Mouse (Mus musculus) embryonic facial prominence, embryonic 15.5 days (tissue): ENCODE measurements around the gene Aff1. TPM values are rescaled to one million over a fixed set of nuclear protein-coding genes. Genes with fewer than 3 reads are reported as not detected.

Experiments used
- ATAC-seq: fragments of 200-750 bp; cut with Nextera tagmentation; 2 replicates; pipeline ENCODE4 v1.8.0; 2017; ENCODE audit warnings: low read depth, moderate TSS enrichment; ENCODE audit not compliant: insufficient number of reproducible peaks, low FRiP score, low TSS enrichment
- H3K27ac ChIP-seq: fragments of 300-500 bp; sonication (generic); replicated peaks from 2 replicates; pipeline ENCODE4 v1.5.1; 2015; ENCODE audit warnings: mild to moderate bottlenecking, inconsistent platforms
- H3K27me3 ChIP-seq: fragments of 300-500 bp; sonication (generic); 2 replicates; pipeline ENCODE4 v1.6.1; 2015; ENCODE audit warnings: inconsistent platforms
- H3K36me3 ChIP-seq: fragments of 300-500 bp; sonication (generic); 2 replicates; pipeline ENCODE4 v1.6.1; 2015; ENCODE audit warnings: mild to moderate bottlenecking, inconsistent platforms
- H3K4me1 ChIP-seq: fragments of 300-500 bp; sonication (generic); 2 replicates; pipeline ENCODE4 v1.6.1; 2015; ENCODE audit warnings: inconsistent platforms
- H3K4me2 ChIP-seq: fragments of 300-500 bp; sonication (generic); replicated peaks from 2 replicates; pipeline ENCODE4 v1.6.1; 2015; ENCODE audit warnings: mild to moderate bottlenecking, inconsistent platforms
- H3K4me3 ChIP-seq: fragments of 300-500 bp; sonication (generic); replicated peaks from 2 replicates; pipeline ENCODE4 v1.5.1; 2015; ENCODE audit warnings: mild to moderate bottlenecking, inconsistent platforms
- H3K9ac ChIP-seq: fragments of 300-500 bp; sonication (generic); 2 replicates; pipeline ENCODE4 v1.6.1; 2015; ENCODE audit warnings: inconsistent platforms
- H3K9me3 ChIP-seq: fragments of 300-500 bp; sonication (generic); replicated peaks from 2 replicates; pipeline ENCODE4 v1.6.1; 2016; ENCODE audit warnings: inconsistent platforms
- WGBS: fragments of 180-500 bp; shearing (Covaris S2); methylation state at CpG from one replicate; pipeline ENCODE4 v1.1.7; 2015; 5-methylcytosine and 5-hydroxymethylcytosine counted together
- polyA plus RNA-seq: library from polyadenylated mRNA; unstranded; fragments of >200 nt; fragmentation: Nextera tagmentation; extraction: Ambion mirVana; gene quantifications from 2 replicates; pipeline ENCODE4 v1.2.1, GENCODE M21; 2015

Gene Aff1
- polyA plus RNA-seq, 1 experiment from 2014 or later = 7.1 TPM

DNA sequence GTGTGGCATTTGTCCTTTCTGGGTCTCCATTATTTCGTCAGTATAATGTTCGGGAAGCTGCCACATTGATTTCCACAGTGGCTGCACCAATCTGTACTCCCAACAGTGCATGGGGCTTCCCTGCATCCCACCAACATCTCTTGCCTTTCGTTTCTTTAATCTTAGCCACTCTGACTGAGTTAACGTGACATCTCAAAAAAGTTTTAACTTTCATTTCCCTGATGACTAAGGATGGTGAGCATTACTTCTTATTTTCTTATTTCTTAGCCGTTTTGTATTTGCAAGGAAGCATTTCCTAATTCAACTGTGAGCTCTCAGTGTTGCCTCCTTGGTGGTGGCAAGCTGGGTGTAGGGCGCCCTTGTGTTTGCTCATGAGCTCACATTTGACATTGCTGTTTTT is 22.8 kb downstream of the Aff1 start:
- no peak overlapping the region for H3K9ac ChIP-seq
- H3K36me3 ChIP-seq = no peaks in the 10 kb centered on the region
- no peak overlapping the region for H3K27ac ChIP-seq
- ATAC-seq = no peak
- no peaks in the 10 kb centered on the region for H3K9me3 ChIP-seq
- no peaks in the 10 kb centered on the region for H3K4me1 ChIP-seq
- H3K27me3 ChIP-seq = no peaks in the 10 kb centered on the region
- H3K4me2 ChIP-seq = no peak overlapping the region
- no peak overlapping the region for H3K4me3 ChIP-seq
- WGBS = 71% methylated on average over 6 of the region's 6 CpGs

- H3K4me2 ChIP-seq = no peak overlapping the region
- H3K36me3 ChIP-seq = no peaks in the 10 kb centered on the region
- no peaks in the 10 kb centered on the region for H3K9me3 ChIP-seq
- H3K9ac ChIP-seq = no peak overlapping the region
- no peaks in the 10 kb centered on the region for H3K27me3 ChIP-seq
- H3K4me1 ChIP-seq = no peaks in the 10 kb centered on the region
- no peak overlapping the region for H3K4me3 ChIP-seq
- H3K27ac ChIP-seq = no peak overlapping the region
- no peak for ATAC-seq
- WGBS = 61% methylated on average over 5 of the region's 5 CpGs
These were observed 24.7 kb downstream of the Aff1 start for GRCm38 (mm10) chr5:103716824-103717342.

DNA sequence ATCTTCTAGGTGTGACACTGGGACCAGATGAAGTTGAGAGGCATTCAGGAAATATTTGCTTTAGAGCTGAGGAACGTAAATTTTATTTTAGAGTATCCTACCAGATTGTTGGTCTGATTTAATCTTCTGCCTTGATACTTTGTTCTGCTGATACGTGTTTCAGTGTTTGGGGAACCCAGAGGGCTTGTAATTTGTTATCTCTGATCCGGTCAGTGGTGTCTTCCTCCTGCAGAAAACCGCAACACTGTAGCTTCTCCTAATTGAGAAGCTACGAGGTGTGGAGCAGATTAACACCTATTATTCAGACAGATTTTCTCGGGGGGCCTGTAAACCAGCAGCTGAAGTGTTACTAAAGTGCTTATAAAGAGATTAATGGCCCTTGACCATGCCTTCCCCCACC is 27.0 kb downstream of the Aff1 start:
- no peak for ATAC-seq
- H3K27me3 ChIP-seq = no peaks in the 10 kb centered on the region
- no peak overlapping the region for H3K27ac ChIP-seq
- WGBS = 49% methylated on average over 6 of the region's 6 CpGs
- no peaks in the 10 kb centered on the region for H3K36me3 ChIP-seq
- no peak overlapping the region for H3K4me3 ChIP-seq
- no peaks in the 10 kb centered on the region for H3K9me3 ChIP-seq
- H3K4me1 ChIP-seq = no peaks in the 10 kb centered on the region
- H3K4me2 ChIP-seq = no peak overlapping the region
- H3K9ac ChIP-seq = no peak overlapping the region

DNA sequence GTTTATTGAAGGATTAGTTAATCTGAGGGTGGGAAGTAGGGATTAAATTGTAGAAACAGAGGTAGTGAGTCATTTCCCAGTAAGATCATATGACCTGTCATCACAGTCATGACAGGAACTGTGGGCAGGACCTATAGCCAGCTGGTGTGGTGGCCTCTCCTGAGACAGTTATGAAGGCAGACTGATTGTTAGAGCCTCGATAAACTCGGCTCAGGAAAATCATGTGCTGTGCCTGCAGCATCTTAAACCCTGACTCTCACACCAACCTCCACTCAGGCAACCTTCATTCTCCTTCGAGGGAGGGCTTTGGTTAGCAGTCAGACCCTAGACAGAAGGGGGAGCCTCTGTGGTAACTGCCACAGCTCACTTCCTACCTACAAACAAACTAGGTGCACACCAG is 27.7 kb downstream of the Aff1 start:
- no peak overlapping the region for H3K4me3 ChIP-seq
- H3K36me3 ChIP-seq = no peaks in the 10 kb centered on the region
- no peak overlapping the region for H3K9ac ChIP-seq
- no peak overlapping the region for H3K4me2 ChIP-seq
- no peaks in the 10 kb centered on the region for H3K4me1 ChIP-seq
- H3K27me3 ChIP-seq = no peaks in the 10 kb centered on the region
- ATAC-seq = no peak
- 53% methylated on average over 3 of the region's 3 CpGs for WGBS
- H3K27ac ChIP-seq = no peak overlapping the region
- H3K9me3 ChIP-seq = no peaks in the 10 kb centered on the region

DNA sequence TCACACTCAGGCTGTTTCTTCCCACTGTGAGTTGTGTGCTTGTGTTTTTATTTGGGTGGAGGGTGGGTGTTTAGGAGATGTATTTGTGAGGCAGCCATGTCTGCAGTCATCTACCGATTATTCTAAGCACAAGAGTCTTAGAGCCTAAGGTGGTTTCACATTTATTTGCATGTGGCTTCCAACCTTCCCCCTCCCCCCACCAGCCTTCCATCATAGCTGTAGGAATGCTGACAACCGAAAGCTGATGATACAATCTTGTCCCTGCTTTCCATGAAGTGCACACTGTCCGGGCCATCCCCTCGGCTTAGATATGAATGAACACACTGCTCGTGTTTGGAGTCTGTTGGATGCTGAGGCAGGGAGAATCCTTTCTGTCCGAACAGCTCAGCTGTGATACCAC is 28.8 kb downstream of the Aff1 start:
- H3K36me3 ChIP-seq = no peaks in the 10 kb centered on the region
- 61% methylated on average over 6 of the region's 6 CpGs for WGBS

DNA sequence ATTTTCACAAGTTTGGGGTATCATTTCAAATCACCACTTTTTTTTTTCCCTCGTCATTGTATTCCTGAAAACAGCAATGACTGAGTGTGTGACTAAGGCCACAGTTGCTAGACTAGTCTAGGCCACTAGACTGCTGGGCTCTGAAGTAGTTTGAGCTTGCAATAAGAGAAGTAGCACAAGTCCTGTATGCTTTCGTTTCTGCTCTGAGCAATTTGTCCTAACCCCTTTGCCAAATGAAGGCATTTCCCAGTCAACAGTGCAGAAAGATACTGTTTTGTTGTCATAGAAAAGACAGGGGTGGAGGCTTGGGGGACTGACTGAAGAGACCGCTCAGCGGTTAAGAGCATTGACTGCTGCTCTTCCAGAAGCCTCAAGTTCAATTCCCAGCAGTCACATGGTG is 29.3 kb downstream of the Aff1 start:
- Histone ChIP-seq H3K9me3 (no peaks in the 10 kb centered on the region), H3K4me1 (no peaks in the 10 kb centered on the region; the same call in 1 of the 2 replicates), H3K4me3 (no peak overlapping the region), H3K27me3 (no peaks in the 10 kb centered on the region), H3K9ac (no peak overlapping the region), H3K36me3 (no peaks in the 10 kb centered on the region), H3K27ac (no peak overlapping the region), H3K4me2 (no peak overlapping the region)
- ATAC-seq = no peak
- WGBS = 77% methylated on average over 4 of the region's 4 CpGs

More for the DNA sequence above, 28.8 kb downstream of the Aff1 start:
- H3K4me3 ChIP-seq = no peak overlapping the region
- no peaks in the 10 kb centered on the region for H3K27me3 ChIP-seq
- no peak for ATAC-seq
- H3K27ac ChIP-seq = no peak overlapping the region
- H3K9ac ChIP-seq = no peak overlapping the region
- no peaks in the 10 kb centered on the region for H3K4me1 ChIP-seq
- H3K9me3 ChIP-seq = no peaks in the 10 kb centered on the region
- H3K4me2 ChIP-seq = no peak overlapping the region

- H3K36me3 ChIP-seq = no peaks in the 10 kb centered on the region
- no peak overlapping the region for H3K27ac ChIP-seq
- no peak overlapping the region for H3K9ac ChIP-seq
- WGBS = 67% methylated on average over 4 of the region's 4 CpGs
- no peak for ATAC-seq
- no peaks in the 10 kb centered on the region for H3K9me3 ChIP-seq
- no peaks in the 10 kb centered on the region for H3K27me3 ChIP-seq
- no peak overlapping the region for H3K4me3 ChIP-seq
- H3K4me2 ChIP-seq = no peak overlapping the region
- H3K4me1 ChIP-seq = no peaks in the 10 kb centered on the region; the same call in 1 of the 2 replicates
These were observed 30.5 kb downstream of the Aff1 start for GRCm38 (mm10) chr5:103722721-103723120.

DNA sequence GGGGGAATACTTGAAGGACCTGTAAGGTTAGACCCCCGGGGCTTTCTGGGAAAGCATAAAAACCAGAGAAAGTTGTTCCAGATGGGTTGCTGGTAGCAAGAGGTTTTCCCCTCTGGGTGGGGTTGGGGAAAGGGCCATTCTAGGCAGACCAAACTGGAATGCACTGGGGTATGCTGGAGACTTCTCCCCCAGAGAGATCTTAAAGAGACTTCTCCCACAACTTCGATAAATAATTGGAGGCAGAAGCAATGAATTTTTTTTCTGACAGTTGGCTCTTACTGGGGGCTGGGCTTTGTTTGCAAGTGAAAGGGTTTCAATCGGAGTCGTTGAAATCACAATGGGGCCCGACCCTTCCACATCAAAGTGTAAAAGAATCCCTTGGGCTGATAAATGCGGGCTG is 32.2 kb downstream of the Aff1 start:
- H3K4me2 ChIP-seq = no peak overlapping the region
- H3K4me1 ChIP-seq = no peaks in the 10 kb centered on the region; the same call in 1 of the 2 replicates
- no peaks in the 10 kb centered on the region for H3K27me3 ChIP-seq
- no peak overlapping the region for H3K9ac ChIP-seq
- 8% methylated on average over 6 of the region's 6 CpGs for WGBS
- no peak overlapping the region for H3K27ac ChIP-seq
- no peak overlapping the region for H3K4me3 ChIP-seq
- ATAC-seq = no peak
- H3K9me3 ChIP-seq = no peaks in the 10 kb centered on the region
- no peaks in the 10 kb centered on the region for H3K36me3 ChIP-seq

GRCm38 (mm10) chr5:103724823-103725222 is 32.6 kb downstream of the Aff1 start:
- Histone ChIP-seq H3K27ac (no peak overlapping the region), H3K4me2 (no peak overlapping the region), H3K4me3 (no peak overlapping the region)

DNA sequence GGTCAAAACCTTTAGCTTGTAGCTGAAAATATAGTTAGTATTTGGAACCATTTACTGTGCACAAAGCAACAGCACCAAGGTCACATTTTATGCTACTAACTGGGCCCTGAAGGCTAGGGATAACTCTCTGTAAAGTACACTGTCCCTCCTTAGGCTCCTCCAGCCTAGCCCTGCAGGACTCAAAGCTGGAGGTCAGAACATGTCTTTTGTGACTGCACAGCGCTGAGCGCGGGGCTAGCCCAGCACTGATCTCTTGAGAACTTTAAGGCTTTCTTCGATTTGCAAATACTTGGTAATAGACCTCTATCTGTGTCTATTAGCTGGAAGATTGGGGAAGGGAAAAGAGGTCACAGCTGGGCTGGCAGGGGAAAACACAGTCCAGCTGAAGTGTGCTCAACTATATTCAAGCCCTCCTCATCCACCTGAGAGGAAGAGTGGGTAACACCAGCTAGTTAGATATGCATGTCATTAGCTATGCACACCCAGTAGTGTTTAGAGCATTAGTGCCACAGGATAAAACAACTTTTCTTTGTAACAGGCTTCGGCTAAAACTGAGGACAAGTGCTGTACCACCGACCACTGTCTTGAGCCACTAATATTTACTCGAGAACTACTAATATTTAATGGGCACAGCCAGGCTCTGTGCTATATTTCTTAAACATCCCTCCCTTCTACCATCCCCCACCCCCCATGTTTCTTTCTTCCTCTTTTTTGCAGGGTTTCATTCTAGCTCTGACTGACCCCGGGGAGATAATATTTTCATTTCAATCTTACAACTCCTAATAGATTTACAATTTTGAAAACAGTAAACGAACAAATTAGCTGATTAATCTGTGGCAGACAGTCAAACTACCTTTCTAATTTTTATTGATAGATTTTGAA is 33.3 kb downstream of the Aff1 start:
- no peaks in the 10 kb centered on the region for H3K27me3 ChIP-seq
- H3K9me3 ChIP-seq = no peaks in the 10 kb centered on the region
- H3K4me1 ChIP-seq = no peaks in the 10 kb centered on the region; the same call in 1 of the 2 replicates
- no peak overlapping the region for H3K4me3 ChIP-seq
- WGBS = 71% methylated on average over 9 of the region's 9 CpGs
- H3K36me3 ChIP-seq = no peaks in the 10 kb centered on the region
- no peak for ATAC-seq
- H3K27ac ChIP-seq = no peak overlapping the region
- H3K4me2 ChIP-seq = no peak overlapping the region
- H3K9ac ChIP-seq = no peak overlapping the region

More at GRCm38 (mm10) chr5:103724823-103725222, 32.6 kb downstream of the Aff1 start:
- Histone ChIP-seq H3K9ac (no peak overlapping the region), H3K27me3 (no peaks in the 10 kb centered on the region), H3K9me3 (no peaks in the 10 kb centered on the region), H3K4me1 (no peaks in the 10 kb centered on the region; the same call in 1 of the 2 replicates), H3K36me3 (no peaks in the 10 kb centered on the region)
- 21% methylated on average over 3 of the region's 3 CpGs for WGBS
- ATAC-seq = no peak

DNA sequence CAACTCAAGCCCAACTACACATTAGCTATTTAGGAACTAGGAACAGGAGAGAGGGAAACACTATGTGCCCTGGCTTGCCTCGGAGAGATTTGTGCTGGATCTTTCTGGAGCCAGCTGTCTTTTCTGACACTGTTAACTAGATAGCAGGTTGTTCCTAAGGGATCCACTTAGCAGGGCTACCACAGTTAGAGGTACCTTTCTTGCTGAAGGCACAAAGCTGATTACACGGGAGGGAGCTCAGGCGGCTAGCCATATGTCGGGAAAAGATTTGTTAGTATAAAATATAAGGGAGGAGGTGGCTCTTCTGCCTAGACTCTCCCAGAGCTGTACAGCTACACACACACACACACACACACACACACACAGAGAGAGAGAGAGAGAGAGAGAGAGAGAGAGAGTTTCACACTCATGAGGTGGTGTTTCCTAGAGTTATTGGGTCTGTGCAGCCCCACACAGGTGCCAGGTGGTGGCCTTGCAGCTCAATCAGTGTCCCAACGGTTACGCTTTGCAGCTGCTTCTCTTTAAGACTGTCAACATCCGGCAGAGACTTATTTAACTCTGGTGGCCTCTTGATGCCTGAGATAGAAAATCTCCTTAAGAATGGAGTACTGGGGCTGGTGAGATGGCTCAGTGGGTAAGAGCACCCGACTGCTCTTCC is 34.2 kb downstream of the Aff1 start:
- Histone ChIP-seq H3K4me1 (no peaks in the 10 kb centered on the region; the same call in 1 of the 2 replicates), H3K9me3 (no peaks in the 10 kb centered on the region), H3K36me3 (no peaks in the 10 kb centered on the region), H3K4me2 (no peak overlapping the region), H3K9ac (no peak overlapping the region), H3K27ac (no peak overlapping the region), H3K27me3 (no peaks in the 10 kb centered on the region), H3K4me3 (no peak overlapping the region)
- 46% methylated on average over 8 of the region's 8 CpGs for WGBS
- ATAC-seq = no peak
